Mouse (Mus musculus) left cerebral cortex, postnatal 14 days (tissue): ENCODE data around the gene Myh14. TPM values are rescaled to one million over a fixed set of nuclear protein-coding genes. Genes with fewer than 3 reads are reported as not detected.

Source experiments
- DNase-seq, 2 experiments: peaks; one replicate each; pipeline ENCODE4 v3.0.0; 2021 to 2022; ENCODE audit warnings: low spot score in 2 of 2, mixed read lengths in 1 of 2
- intact Hi-C: fragments of 180-260 bp; cut with DNase I; formaldehyde crosslinking; loops from one replicate; pipeline ENCODE4 v1.15.1; 2025
- total RNA-seq, 2 experiments: library from RNA; stranded (reverse); gene quantifications; 2 replicates each; pipeline ENCODE4 v1.2.3; 2021

Gene Myh14
- total RNA-seq, 2 experiments from 2014 or later = 8.8 to 14.5 TPM

GRCm38 (mm10) chr7:44589149-44589548, 81.5 kb downstream of the Myh14 start:
- peak; percentile 70 to 73 for DNase-seq
- intact Hi-C loops = loop anchor here (5.0 kb wide), 1 partner anchor 53 kb away; no protein-coding TSS in a partner anchor

DNA sequence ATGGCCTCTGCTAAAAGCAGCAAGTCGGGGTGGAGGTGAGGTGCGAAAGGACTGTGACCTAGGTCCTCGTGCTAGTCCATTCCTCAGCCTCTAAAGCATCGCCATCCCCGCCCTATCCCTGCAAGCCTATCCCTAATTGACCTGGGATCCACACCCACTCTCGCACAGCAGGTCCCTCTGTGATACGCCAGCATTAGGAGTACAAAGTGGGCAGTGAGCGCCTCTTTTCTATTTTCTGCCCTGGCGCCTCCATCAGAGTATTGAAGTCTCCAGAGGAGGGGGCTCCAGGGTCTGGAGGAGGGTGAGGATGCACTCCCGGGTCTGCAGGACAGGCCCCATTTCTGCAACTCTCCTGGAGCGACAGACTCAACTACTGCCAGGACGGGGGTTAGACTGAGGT, 82.3 kb downstream of the Myh14 start:
- intact Hi-C loops = loop anchor here (5.0 kb wide), 1 partner anchor 54 kb away; no protein-coding TSS in a partner anchor
- peak in 1 of 2 experiments; percentile 18 for DNase-seq

GRCm38 (mm10) chr7:44587676-44588075, 83.0 kb downstream of the Myh14 start:
- no peak for DNase-seq

GRCm38 (mm10) chr7:44586930-44587329, 83.7 kb downstream of the Myh14 start:
- DNase-seq = peak; percentile 81 to 89
- intact Hi-C loops = loop anchor here (5.0 kb wide), 1 partner anchor 55 kb away; no protein-coding TSS in a partner anchor

More at GRCm38 (mm10) chr7:44587676-44588075, 83.0 kb downstream of the Myh14 start:
- intact Hi-C loops = loop anchor here (5.0 kb wide), 1 partner anchor 55 kb away; no protein-coding TSS in a partner anchor

GRCm38 (mm10) chr7:44586518-44586917, 84.1 kb downstream of the Myh14 start:
- peak; percentile 69 to 79 for DNase-seq
- intact Hi-C loops = loop anchor here (5.0 kb wide), 1 partner anchor 56 kb away; no protein-coding TSS in a partner anchor

DNA sequence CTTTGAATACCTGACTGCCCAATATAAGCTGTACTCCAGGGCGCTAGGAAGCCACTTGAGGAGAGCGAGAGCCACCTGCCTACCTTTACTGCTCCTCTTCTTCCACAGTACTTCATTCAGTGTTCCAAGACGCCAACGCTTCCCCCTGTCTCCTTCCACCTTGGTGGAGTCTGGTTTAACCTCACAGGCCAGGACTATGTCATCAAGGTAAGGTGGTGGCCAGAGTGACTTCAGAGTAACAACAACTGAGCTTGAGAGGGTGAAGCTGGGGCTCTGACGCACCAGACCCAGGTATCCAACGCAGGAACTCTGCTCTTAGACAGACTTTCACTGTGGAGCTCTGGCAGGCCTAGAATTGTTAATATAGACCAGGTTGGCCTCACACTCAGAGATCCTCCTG, 85.0 kb downstream of the Myh14 start:
- intact Hi-C loops = loop anchor here (5.0 kb wide), 1 partner anchor 57 kb away; no protein-coding TSS in a partner anchor
- no peak for DNase-seq

GRCm38 (mm10) chr7:44584921-44585320, 85.7 kb downstream of the Myh14 start:
- DNase-seq = no peak
- intact Hi-C loops = loop anchor here (5.0 kb wide), 1 partner anchor 57 kb away; no protein-coding TSS in a partner anchor

GRCm38 (mm10) chr7:44584265-44584804, 86.3 kb downstream of the Myh14 start:
- intact Hi-C loops = no loop called here
- no peak for DNase-seq

- intact Hi-C loops = no loop called here
- DNase-seq = no peak
These were observed 87.5 kb downstream of the Myh14 start for GRCm38 (mm10) chr7:44583146-44583545.

DNA sequence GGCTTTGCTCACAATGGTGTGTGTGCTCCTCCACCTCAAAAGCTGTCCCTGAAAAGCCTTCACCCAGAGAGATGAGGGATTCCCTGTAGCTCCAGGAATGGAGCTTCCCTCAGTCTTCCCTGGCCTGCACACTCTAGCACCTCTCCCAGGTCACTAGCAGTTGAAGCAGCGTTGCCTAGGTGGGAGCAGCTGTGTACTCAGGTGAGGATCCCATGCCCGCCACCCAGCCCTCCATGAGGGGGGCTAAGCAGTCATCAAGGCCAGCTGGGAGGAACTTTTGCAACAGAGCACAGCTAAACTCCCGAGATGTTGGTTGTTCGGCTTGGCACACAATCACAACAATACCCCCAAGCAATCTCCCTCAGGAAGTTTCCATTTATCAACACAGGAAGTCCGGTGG, 87.9 kb downstream of the Myh14 start:
- no peak for DNase-seq
- intact Hi-C loops = no loop called here

GRCm38 (mm10) chr7:44581637-44582036, 89.0 kb downstream of the Myh14 start:
- no peak for DNase-seq
- intact Hi-C loops = no loop called here

DNA sequence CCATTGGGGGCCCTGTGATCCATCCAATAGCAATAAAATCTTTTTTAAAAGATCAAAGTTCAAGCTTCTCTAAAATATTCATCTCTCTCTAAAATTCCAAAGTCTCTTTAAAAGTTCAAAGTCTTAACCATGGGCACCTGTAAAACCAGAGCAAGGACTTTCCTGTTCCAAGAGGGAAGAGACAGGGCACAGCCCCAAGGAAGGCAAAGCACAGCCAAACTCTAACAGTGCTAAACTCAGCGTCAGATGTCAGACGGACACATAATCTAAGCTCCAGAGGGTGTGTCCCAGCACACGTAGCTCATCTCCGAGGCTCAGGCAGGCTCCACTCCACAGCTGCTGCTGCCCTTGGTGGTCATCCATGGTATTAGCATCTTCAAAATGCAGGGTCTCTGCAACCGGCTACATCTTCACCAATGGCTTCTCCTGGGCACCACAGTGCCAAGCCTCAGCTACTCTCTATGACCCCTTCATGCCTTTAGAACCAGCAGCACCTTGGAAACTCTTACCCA, 94.3 kb downstream of the Myh14 start:
- intact Hi-C loops = no loop called here
- DNase-seq = no peak

DNA sequence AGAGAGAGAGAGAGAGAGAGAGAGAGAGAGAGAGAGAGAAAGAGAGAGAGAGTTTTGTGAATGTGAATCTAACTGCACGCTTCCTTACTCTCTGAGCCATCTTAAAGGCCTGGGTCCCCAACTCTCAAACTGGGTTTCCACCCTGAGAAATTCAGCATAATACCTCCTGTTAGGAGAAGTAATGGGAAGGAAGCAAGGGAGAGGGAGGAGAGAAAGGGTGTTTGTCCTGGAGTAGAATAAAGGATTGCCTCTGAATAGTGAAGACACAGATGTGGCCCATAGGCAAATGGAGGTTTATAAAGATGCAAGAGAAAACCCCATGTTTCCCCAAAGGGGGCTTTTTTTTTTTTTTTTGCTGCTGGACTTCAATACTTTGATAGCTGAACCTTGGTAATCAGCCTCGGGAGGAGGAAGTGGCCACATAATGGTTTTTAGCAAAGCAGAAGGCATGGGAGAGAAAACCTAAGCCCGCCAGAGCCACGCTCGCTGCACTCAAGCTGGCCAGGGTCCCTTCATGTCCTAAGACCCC, 97.6 kb downstream of the Myh14 start:
- intact Hi-C loops = no loop called here
- no peak for DNase-seq

GRCm38 (mm10) chr7:44572213-44572701, 98.4 kb downstream of the Myh14 start, which contains the start of gene Napsa:
TSS of gene Napsa (plus strand) at chr7:44572380.
- no peak for DNase-seq
- intact Hi-C loops = no loop called here

- intact Hi-C loops = no loop called here
- no peak for DNase-seq
These were observed 98.8 kb downstream of the Myh14 start for GRCm38 (mm10) chr7:44571811-44572210.

- intact Hi-C loops = no loop called here
- DNase-seq = no peak
These were observed 99.7 kb downstream of the Myh14 start for GRCm38 (mm10) chr7:44570989-44571388.

DNA sequence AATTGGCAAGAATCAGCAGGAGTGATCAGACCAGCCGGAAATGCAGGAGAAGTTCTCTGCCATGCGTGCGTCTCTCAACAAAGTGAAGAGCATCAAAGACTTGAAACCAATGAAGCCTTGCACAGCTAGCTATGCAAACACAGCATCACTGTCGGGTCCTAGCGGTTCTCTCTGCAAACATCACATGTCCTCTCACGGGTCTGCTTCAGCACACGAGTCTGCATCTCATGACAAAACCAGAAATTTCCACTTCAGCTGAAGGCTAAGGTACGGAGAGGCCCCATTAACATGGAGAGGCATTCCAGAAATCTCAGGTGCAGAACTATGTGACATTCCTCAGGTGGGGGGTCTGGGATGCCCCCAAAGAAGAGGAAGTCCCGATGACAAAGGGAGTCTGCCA, 101.8 kb downstream of the Myh14 start:
- intact Hi-C loops = no loop called here

GRCm38 (mm10) chr7:44565414-44565813, 105.2 kb downstream of the Myh14 start:
- intact Hi-C loops = no loop called here
- DNase-seq = no peak

More for the DNA sequence above, 101.8 kb downstream of the Myh14 start:
- DNase-seq = no peak

DNA sequence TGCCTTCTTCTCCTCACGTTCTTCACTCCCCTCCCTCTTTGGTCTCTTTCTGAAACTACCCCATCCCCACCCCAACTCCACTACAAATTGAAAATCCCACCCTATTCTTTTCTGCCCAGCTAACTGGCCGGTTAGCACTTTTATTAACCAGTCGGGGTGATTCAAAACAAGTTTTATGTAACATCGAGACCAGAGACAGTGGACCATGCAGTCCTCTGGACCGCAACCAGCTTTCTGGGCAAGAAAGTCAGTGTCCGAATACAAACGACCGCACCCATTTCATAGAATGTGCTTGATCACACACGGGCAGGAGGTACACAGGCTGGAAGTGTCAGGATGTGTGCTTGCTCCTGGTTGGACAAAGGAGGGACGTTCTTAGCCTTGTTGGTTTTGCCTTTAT, 106.2 kb downstream of the Myh14 start:
- intact Hi-C loops = loop anchor here (5.0 kb wide), 2 partner anchors 62 to 88 kb away; no protein-coding TSS in a partner anchor
- DNase-seq = no peak

DNA sequence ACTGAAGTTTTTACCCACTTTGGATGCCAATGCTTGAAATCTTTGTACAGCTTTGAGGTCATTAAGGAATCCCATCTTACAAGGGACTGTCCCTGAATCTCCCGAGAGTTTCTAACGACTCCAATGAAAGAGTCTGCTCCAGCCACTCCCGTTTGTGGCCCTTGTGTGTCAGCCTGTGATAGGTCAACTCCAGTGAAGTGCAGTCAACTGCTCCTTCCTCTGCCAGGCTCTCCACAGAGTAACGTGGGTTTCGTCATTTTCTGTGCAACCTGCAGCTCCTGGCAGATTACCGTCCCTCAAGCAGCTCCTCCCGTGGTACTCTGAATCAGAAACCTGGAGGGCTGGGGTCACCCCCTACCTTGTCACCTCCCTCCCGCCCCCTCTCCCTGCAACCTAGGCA, 107.4 kb downstream of the Myh14 start:
- DNase-seq = no peak
- intact Hi-C loops = loop anchor here (5.0 kb wide), 2 partner anchors 61 to 89 kb away; no protein-coding TSS in a partner anchor
